Mouse (Mus musculus): ENCODE measurements around the gene Agbl2. TPM values are rescaled to one million over a fixed set of nuclear protein-coding genes. Genes with fewer than 3 reads are reported as not detected.
A peak's percentile ranks its signal among the peaks of the same experiment; 100 is the strongest.
"Not testable (repeated sequence)": the region's sequence is repeated elsewhere in the genome, so short reads cannot be mapped to it uniquely, and the experiment has no call there.

The Agbl2 gene
- polyA plus RNA-seq, 1 experiment from 2014 or later = 0.84 TPM

DNA sequence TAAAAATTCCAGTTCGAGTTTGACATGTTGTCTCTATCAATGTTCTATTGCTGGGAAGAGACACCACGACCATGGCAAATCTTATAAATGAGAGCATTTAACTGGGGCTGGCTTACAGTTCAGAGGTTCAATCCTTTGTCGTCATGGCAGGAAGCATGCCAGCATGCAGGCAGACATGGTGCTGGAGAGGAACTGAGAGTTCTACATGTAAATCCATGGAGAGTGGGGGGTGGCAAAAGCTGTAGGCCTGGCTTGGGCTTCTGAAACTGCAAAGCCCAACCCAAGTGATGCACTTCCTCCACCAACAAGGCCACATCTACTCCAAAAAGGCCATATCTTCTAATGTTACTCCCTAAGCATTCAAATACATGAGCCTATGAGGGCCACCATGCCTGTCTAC, 38.4 kb downstream of the Agbl2 start:
- Histone ChIP-seq H3K36me3 (no peaks in the 10 kb centered on the region), H3K4me1 (no peaks in the 10 kb centered on the region), H3K27ac (no peak overlapping the region), H3K9me3 (replicated peaks) (no peaks in the 10 kb centered on the region), H3K4me3 (replicated peaks) (no peak overlapping the region), H3K4me2 (no peak overlapping the region), H3K9ac (no peak overlapping the region), H3K27me3 (no peaks in the 10 kb centered on the region)
- 89% methylated on average over 3 of the region's 3 CpGs for WGBS
- ATAC-seq (replicated peaks; ENCODE audit: low FRiP score) = no peak

DNA sequence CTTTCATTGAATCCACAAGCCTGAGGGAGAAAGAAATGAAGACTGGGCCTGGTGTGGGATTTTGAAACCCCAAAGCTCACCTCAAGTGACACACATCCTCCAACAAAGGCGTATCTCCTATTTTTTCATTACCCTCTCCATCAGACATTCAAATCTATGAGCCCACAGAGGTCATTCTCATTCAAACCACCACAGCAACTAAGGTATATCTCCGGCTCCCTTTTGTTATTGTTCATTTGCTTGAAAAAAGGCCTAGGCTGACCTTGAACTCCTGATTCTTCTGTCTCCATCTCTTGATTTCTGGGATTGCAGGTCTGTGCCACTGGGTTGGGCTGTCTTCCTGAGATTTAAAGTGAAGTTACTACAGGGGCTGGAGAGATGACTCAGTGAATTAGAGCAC, 40.5 kb downstream of the Agbl2 start:
- no peak overlapping the region for H3K27ac ChIP-seq
- H3K9me3 ChIP-seq (replicated peaks) = no peaks in the 10 kb centered on the region
- no peak for ATAC-seq (replicated peaks; ENCODE audit: low FRiP score)
- H3K9ac ChIP-seq = no peak overlapping the region
- 93% methylated on average over 2 of the region's 2 CpGs for WGBS
- no peaks in the 10 kb centered on the region for H3K36me3 ChIP-seq
- H3K4me2 ChIP-seq = no peak overlapping the region
- no peak overlapping the region for H3K4me3 ChIP-seq (replicated peaks)
- H3K4me1 ChIP-seq = no peaks in the 10 kb centered on the region
- no peaks in the 10 kb centered on the region for H3K27me3 ChIP-seq

GRCm38 (mm10) chr2:90823781-90824180, 41.3 kb downstream of the Agbl2 start:
- Histone ChIP-seq H3K36me3 (no peaks in the 10 kb centered on the region), H3K9ac (no peak overlapping the region), H3K9me3 (replicated peaks) (no peaks in the 10 kb centered on the region), H3K4me1 (no peaks in the 10 kb centered on the region), H3K27me3 (no peaks in the 10 kb centered on the region), H3K27ac (no peak overlapping the region), H3K4me2 (no peak overlapping the region), H3K4me3 (replicated peaks) (no peak overlapping the region)
- ATAC-seq (replicated peaks; ENCODE audit: low FRiP score) = no peak
- 79% methylated on average over 6 of the region's 6 CpGs for WGBS

GRCm38 (mm10) chr2:90824528-90824927, 42.0 kb downstream of the Agbl2 start:
- 29% methylated on average over 10 of the region's 10 CpGs for WGBS
- H3K4me3 ChIP-seq (replicated peaks); H3K4me1 ChIP-seq; H3K27me3 ChIP-seq; H3K36me3 ChIP-seq; H3K9me3 ChIP-seq (replicated peaks); ATAC-seq (replicated peaks; ENCODE audit: low FRiP score); H3K9ac ChIP-seq; H3K27ac ChIP-seq; H3K4me2 ChIP-seq: not testable (repeated sequence)

GRCm38 (mm10) chr2:90825515-90826172, 43.1 kb downstream of the Agbl2 start:
- Histone ChIP-seq H3K27me3 (0 out of 2 replicates have a peak, but pooled peaks cover 3% of the 10 kb centered on the region), H3K36me3 (no peaks in the 10 kb centered on the region), H3K9me3 (replicated peaks) (no peaks in the 10 kb centered on the region), H3K9ac (no peak overlapping the region), H3K27ac (no peak overlapping the region), H3K4me1 (no peaks in the 10 kb centered on the region), H3K4me3 (replicated peaks) (no peak overlapping the region), H3K4me2 (no peak overlapping the region)
- no peak for ATAC-seq (replicated peaks; ENCODE audit: low FRiP score)
- 89% methylated on average over 11 of the region's 11 CpGs for WGBS

GRCm38 (mm10) chr2:90828739-90829138, 46.2 kb downstream of the Agbl2 start:
- Histone ChIP-seq H3K9me3 (replicated peaks) (no peaks in the 10 kb centered on the region), H3K9ac (no peak overlapping the region), H3K4me2 (no peak overlapping the region), H3K27ac (no peak overlapping the region), H3K36me3 (no peaks in the 10 kb centered on the region), H3K27me3 (0 out of 2 replicates have a peak, but pooled peaks cover 3% of the 10 kb centered on the region), H3K4me3 (replicated peaks) (no peak overlapping the region), H3K4me1 (no peaks in the 10 kb centered on the region)
- WGBS = 62% methylated on average over 7 of the region's 7 CpGs
- no peak for ATAC-seq (replicated peaks; ENCODE audit: low FRiP score)

- H3K36me3 ChIP-seq = no peaks in the 10 kb centered on the region
- no peaks in the 10 kb centered on the region for H3K4me1 ChIP-seq
- no peak for ATAC-seq (replicated peaks; ENCODE audit: low FRiP score)
- no peak overlapping the region for H3K27ac ChIP-seq
- no peak overlapping the region for H3K4me3 ChIP-seq (replicated peaks)
- no peaks in the 10 kb centered on the region for H3K9me3 ChIP-seq (replicated peaks)
- H3K4me2 ChIP-seq = no peak overlapping the region
- 0 out of 2 replicates have a peak, but pooled peaks cover 3% of the 10 kb centered on the region for H3K27me3 ChIP-seq
- WGBS = 78% methylated on average over 5 of the region's 5 CpGs
- no peak overlapping the region for H3K9ac ChIP-seq
Measured at GRCm38 (mm10) chr2:90833502-90833901, 51.0 kb downstream of the Agbl2 start.

- no peak overlapping the region for H3K4me2 ChIP-seq
- no peak overlapping the region for H3K9ac ChIP-seq
- no peaks in the 10 kb centered on the region for H3K4me1 ChIP-seq
- no peaks in the 10 kb centered on the region for H3K9me3 ChIP-seq (replicated peaks)
- WGBS = 96% methylated on average over 2 of the region's 2 CpGs
- H3K27me3 ChIP-seq = no peaks in the 10 kb centered on the region
- ATAC-seq (replicated peaks; ENCODE audit: low FRiP score) = no peak
- H3K4me3 ChIP-seq (replicated peaks) = no peak overlapping the region
- H3K36me3 ChIP-seq = no peaks in the 10 kb centered on the region
- H3K27ac ChIP-seq = no peak overlapping the region
Measured at GRCm38 (mm10) chr2:90838621-90839020, 56.1 kb downstream of the Agbl2 start.

DNA sequence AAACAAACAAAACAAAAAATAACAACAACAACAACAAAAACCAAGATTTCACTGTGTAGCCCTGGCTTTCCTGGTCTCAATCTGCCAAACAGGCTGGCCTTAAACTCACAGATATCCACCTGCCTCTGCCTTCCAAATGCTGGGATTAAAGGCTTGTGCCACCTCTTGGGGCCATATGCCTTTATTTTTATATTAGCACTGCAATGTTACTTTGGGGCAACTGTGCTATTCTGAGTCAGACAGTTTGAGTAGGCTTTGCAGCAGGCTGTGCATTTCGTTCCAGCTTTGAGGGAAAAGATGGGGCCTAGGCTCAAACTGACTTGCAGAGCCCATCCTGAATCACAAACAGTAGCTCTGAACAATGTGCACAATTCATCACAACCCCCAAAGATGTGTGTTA, 61.1 kb downstream of the Agbl2 start:
- H3K9me3 ChIP-seq (replicated peaks) = no peaks in the 10 kb centered on the region
- H3K27me3 ChIP-seq = no peaks in the 10 kb centered on the region
- H3K27ac ChIP-seq = no peak overlapping the region
- no peaks in the 10 kb centered on the region for H3K36me3 ChIP-seq
- WGBS = 72% methylated on average over 1 of the region's 1 CpGs
- no peak overlapping the region for H3K4me2 ChIP-seq
- no peak overlapping the region for H3K4me3 ChIP-seq (replicated peaks)
- peaks cover 15% of the 10 kb centered on the region for H3K4me1 ChIP-seq
- no peak for ATAC-seq (replicated peaks; ENCODE audit: low FRiP score)
- H3K9ac ChIP-seq = no peak overlapping the region

DNA sequence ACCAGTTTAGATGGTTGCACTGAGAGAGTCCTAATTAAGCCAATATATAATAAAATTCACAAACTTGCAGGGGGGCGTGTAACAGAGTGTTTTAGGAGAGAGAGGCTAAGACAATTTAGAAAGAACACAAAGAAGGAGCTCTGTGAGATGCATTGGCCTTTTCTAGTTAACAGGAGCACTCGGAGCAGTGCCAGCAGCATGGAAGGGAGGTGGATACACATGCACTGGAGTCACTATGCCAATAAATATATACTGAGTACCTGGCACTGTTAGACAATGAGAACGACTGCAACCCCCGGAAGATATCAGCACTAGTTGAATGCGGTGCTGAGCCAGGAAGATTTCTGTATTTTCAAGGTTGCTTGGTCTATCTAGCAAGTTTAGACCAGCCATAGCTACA, 61.7 kb downstream of the Agbl2 start:
- Histone ChIP-seq H3K36me3 (no peaks in the 10 kb centered on the region), H3K27me3 (no peaks in the 10 kb centered on the region), H3K27ac (no peak overlapping the region), H3K9me3 (replicated peaks) (no peaks in the 10 kb centered on the region), H3K4me1 (peaks cover 18% of the 10 kb centered on the region), H3K4me3 (replicated peaks) (no peak overlapping the region), H3K9ac (no peak overlapping the region), H3K4me2 (no peak overlapping the region)
- ATAC-seq (replicated peaks; ENCODE audit: low FRiP score) = no peak
- WGBS = 83% methylated on average over 5 of the region's 5 CpGs

GRCm38 (mm10) chr2:90845234-90845633, 62.7 kb downstream of the Agbl2 start:
- Histone ChIP-seq H3K27ac (no peak overlapping the region), H3K9me3 (replicated peaks) (no peaks in the 10 kb centered on the region), H3K36me3 (peaks cover 8% of the 10 kb centered on the region), H3K27me3 (no peaks in the 10 kb centered on the region), H3K4me2 (no peak overlapping the region), H3K9ac (no peak overlapping the region), H3K4me1 (peaks cover 19% of the 10 kb centered on the region), H3K4me3 (replicated peaks) (no peak overlapping the region)
- WGBS = 76% methylated on average over 5 of the region's 5 CpGs
- ATAC-seq (replicated peaks; ENCODE audit: low FRiP score) = no peak

DNA sequence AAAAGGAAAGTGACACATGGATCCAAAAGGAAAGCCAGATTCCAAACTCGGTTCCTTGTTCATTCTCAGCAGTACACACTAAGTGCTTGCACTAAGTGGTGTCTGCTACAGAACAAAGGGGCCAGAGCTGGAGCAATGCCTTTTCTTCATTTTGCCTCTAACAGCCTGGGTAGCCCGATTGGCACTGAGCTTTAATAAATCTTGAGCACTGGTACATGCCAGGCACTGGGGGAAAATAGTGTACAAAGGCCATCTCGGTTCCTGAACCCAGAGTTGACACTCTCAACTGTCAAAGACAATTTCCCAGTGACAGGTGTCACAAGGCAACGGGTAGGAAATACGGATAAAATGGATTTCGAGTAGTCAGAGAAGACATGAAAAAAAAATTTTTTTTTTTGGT, 63.6 kb downstream of the Agbl2 start:
- Histone ChIP-seq H3K4me1 (peaks cover 19% of the 10 kb centered on the region), H3K27ac (peak overlapping the region; percentile 87), H3K27me3 (no peaks in the 10 kb centered on the region), H3K9me3 (replicated peaks) (no peaks in the 10 kb centered on the region), H3K9ac (peak overlapping the region; percentile 49; the same call in 1 of the 2 replicates), H3K4me3 (replicated peaks) (peak overlapping the region; percentile 81), H3K36me3 (peaks cover 17% of the 10 kb centered on the region), H3K4me2 (peak overlapping the region; percentile 69)
- ATAC-seq (replicated peaks; ENCODE audit: low FRiP score) = no peak
- 52% methylated on average over 6 of the region's 6 CpGs for WGBS

DNA sequence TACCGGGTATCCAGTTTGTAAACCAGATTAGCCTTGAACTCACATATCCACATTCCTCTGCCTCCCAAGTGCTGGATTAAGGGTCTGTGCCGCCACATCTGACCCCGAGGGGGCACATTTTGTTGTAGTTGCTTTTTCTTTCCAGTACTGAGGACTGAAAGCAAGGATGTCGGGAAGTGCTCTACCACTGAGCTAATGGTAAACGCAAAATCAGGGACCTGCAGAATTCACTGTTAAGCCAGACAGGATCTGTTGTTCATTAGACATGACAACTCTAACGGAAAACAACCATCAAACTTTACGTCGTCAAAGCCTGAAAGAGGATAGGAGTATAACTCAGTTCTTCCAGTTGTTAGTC, 64.0 kb downstream of the Agbl2 start:
- H3K27ac ChIP-seq = peak overlapping the region; percentile 87
- H3K36me3 ChIP-seq = peaks cover 21% of the 10 kb centered on the region
- no peaks in the 10 kb centered on the region for H3K27me3 ChIP-seq
- H3K4me1 ChIP-seq = peaks cover 19% of the 10 kb centered on the region
- no peaks in the 10 kb centered on the region for H3K9me3 ChIP-seq (replicated peaks)
- H3K9ac ChIP-seq = peak overlapping the region; percentile 49
- H3K4me3 ChIP-seq (replicated peaks) = peak overlapping the region; percentile 81
- no peak for ATAC-seq (replicated peaks; ENCODE audit: low FRiP score)
- WGBS = 2% methylated on average over 8 of the region's 8 CpGs
- H3K4me2 ChIP-seq = peak overlapping the region; percentile 69
